Mouse (Mus musculus) hindbrain, embryonic 14.5 days (tissue): ENCODE results near the gene Nr1d2. TPM values are rescaled to one million over a fixed set of nuclear protein-coding genes. Genes with fewer than 3 reads are reported as not detected.

Experiments
- microRNA-seq: library from miRNA; unstranded; fragments of <30 nt; microRNA quantifications from one replicate; pipeline ENCODE4, GENCODE M21; 2016
- polyA plus RNA-seq: library from polyadenylated mRNA; unstranded; fragments of >200 nt; fragmentation: Nextera tagmentation; extraction: Ambion mirVana; gene quantifications from 2 replicates; pipeline ENCODE4 v1.2.1, GENCODE M21; 2014

Gene Nr1d2
- polyA plus RNA-seq, 1 experiment from 2014 or later = 7.9 TPM

Small RNAs within 50 kb of the gene (microRNA-seq; reads per million reads assigned to microRNA genes)
- gene Gm44469 = not detected

Other genes with a start within 250 kb of the Nr1d2 start
- 50.8 and 53.5 TPM in 2 replicates for gene Nkiras1, start 32.0 kb upstream of the Nr1d2 start, polyA plus RNA-seq
- 332 and 348 TPM in 2 replicates for gene Rpl15, start 32.3 kb upstream of the Nr1d2 start, polyA plus RNA-seq
- 75.6 and 79.6 TPM in 2 replicates for gene Ube2e1, start 92.7 kb upstream of the Nr1d2 start, polyA plus RNA-seq